Mouse (Mus musculus): Measurements from ENCODE around the gene Nxn.

DNA sequence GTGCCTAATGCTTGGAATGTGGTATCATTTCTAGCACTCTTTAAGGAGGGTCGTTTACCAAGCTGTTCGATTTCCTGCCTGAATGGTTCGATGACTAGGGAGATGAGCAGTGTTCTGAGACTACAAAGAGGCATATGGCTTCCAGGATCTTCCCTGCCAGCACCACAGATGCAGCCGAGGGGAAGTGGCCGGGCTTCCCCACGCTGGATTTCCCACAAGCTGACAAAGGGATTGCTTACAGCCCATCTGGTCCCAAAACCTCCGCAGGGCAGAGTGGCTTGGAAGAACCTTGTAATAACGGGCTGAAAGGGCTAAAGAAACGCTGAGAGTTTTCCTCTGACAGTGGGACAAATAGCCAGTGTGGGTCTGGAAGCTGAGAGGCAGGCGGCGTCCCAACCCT, 108.6 kb downstream of the Nxn start:
- no peak for TF ChIP-seq POLR2A (IDR thresholded peaks at IDR 0.05; ENCODE audit: control insufficient read depth in 1 of 2, insufficient read depth in 1 of 2, low read depth in 1 of 2, low read length in 2 of 2, poor library complexity in 1 of 2)
- no peak for TF ChIP-seq EP300 (IDR thresholded peaks at IDR 0.05; ENCODE audit: low read depth in 1 of 2, low read length in 2 of 2)
- TF ChIP-seq TBP (IDR thresholded peaks at IDR 0.05; ENCODE audit: low read depth, low read length) = no peak
